Mouse (Mus musculus) megakaryocyte-erythroid progenitor cell, adult 5-6 weeks (primary cell): Measurements from ENCODE around the gene Ces5a. TPM values are rescaled to one million over a fixed set of nuclear protein-coding genes. Genes with fewer than 3 reads are reported as not detected.

Source experiments
- total RNA-seq, 2 experiments: library from RNA; stranded (forward) in 1 of 2; stranded (reverse) in 1 of 2; fragments of 200-1000, 215-1000 nt in 1 of 2; fragments of >200 nt in 1 of 2; fragmentation: Nextera tagmentation in 1 of 2; gene quantifications; 2 replicates each; pipeline ENCODE4 v1.2.3; 2014 to 2017

Ces5a gene
- total RNA-seq, 2 experiments from 2014 or later = not detected

Other genes with a start within 250 kb of the Ces5a start
- not detected in 2 replicates for gene Ces1g, start 198.5 kb downstream of the Ces5a start, total RNA-seq (2014; fragmentation: Nextera tagmentation)
- gene Ces1g, start 198.5 kb downstream of the Ces5a start, total RNA-seq (2017) = not detected in 2 replicates
- gene Ces1h, start 156.1 kb downstream of the Ces5a start, total RNA-seq (2014; fragmentation: Nextera tagmentation) = not detected in 2 replicates
- not detected in 2 replicates for gene Ces1h, start 156.1 kb downstream of the Ces5a start, total RNA-seq (2017)